In the genomic region with DNA sequence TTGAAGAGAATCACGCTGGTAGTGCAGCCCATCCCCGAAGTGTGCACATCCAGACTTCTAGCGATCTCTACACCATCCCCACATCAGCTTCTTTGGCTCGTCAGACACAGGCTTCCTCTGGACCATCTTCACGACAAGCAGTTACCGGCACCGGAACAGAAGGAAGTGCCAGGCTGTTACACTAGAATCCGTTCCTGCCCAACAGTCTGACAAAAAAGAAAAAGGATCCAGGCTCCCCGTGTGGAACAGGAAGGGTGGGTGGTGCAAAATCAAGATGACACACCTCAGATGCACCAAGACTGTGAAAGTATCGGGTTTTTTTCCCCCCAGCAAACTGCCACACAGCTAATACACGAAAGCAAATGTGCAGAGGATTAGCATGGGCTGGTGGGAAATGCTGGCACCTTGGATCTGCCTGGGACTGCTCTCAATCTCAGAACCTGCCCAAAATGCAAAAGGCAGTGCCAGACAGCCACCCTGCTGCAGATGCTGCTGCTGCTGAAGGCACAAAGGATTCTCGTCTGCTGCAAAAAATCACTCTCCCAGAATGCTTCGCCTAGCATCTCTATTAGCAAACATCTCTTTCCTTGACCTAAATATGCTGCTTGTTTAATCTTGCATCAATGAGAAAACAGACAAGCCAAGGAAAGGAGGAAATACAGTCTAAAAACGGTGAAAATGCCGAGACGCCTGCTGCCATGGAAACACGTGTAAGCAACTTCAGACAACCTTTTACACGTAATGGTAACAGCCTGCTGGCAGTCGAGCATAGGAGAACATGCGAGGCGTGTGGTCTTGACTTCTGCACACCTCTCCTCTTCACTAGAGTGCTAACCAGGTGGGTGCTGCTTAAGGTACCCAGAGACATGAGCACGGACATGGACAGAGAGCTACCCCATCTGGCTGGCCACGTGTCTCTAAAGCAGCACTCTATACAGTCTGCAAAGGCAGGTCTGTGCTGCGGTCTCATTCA, we compare ENCODE assay signal across 8 mouse cellular contexts. TPM values are rescaled to one million over a fixed set of nuclear protein-coding genes. Genes with fewer than 3 reads are reported as not detected.
DNase-seq lines count a peak whose midpoint lies in the region; ATAC-seq and TF ChIP-seq lines count a peak whose summit lies in the region.

No protein-coding gene starts in this region.

- TF ChIP-seq POLR2A in bone marrow, adult 2 months (IDR thresholded peaks at IDR 0.05; ENCODE audit: borderline replicate concordance, control insufficient read depth, low read depth, low read length) = no peak

- no peak overlapping the region for H3K4me3 ChIP-seq in hindbrain, embryonic 12.5 days
- H3K4me3 ChIP-seq in hindbrain, embryonic 10.5 days = no peak overlapping the region
- peak overlapping the region; percentile 23 for H3K4me3 ChIP-seq in bone marrow, adult 2 months (replicated peaks; ENCODE audit: control insufficient read depth, low read depth, low read length)
- H3K4me3 ChIP-seq in midbrain, embryonic 13.5 days (replicated peaks) = peak overlapping the region; percentile 1
- H3K4me3 ChIP-seq in limb, embryonic 10.5 days = no peak overlapping the region

- H3K27me3 ChIP-seq in hindbrain, embryonic 12.5 days = no peaks in the 10 kb centered on the region
- no peaks in the 10 kb centered on the region for H3K27me3 ChIP-seq in hindbrain, embryonic 10.5 days (ENCODE audit: insufficient read depth, poor library complexity, severe bottlenecking)
- no peaks in the 10 kb centered on the region for H3K27me3 ChIP-seq in midbrain, embryonic 13.5 days
- H3K27me3 ChIP-seq in limb, embryonic 10.5 days (ENCODE audit: low read depth, poor library complexity, severe bottlenecking) = no peaks in the 10 kb centered on the region

- 0 out of 2 replicates have a peak, but pooled peaks cover under 1% of the 10 kb centered on the region for H3K4me1 ChIP-seq in hindbrain, embryonic 12.5 days
- H3K4me1 ChIP-seq in hindbrain, embryonic 10.5 days (replicated peaks) = peaks cover 8% of the 10 kb centered on the region; the same call in 1 of the 2 replicates
- peaks cover 5% of the 10 kb centered on the region for H3K4me1 ChIP-seq in bone marrow, adult 2 months (ENCODE audit: control insufficient read depth, insufficient read depth, low read length)
- H3K4me1 ChIP-seq in midbrain, embryonic 13.5 days (replicated peaks) = peaks cover 16% of the 10 kb centered on the region
- H3K4me1 ChIP-seq in limb, embryonic 10.5 days = peaks cover 7% of the 10 kb centered on the region

- 0 out of 2 replicates have a peak overlapping the region, but pooled peaks have one; percentile 13 for H3K9ac ChIP-seq in hindbrain, embryonic 12.5 days
- H3K9ac ChIP-seq in midbrain, embryonic 13.5 days (replicated peaks) = peak overlapping the region; percentile 51

- no peak for ATAC-seq in hindbrain, embryonic 12.5 days (ENCODE audit: low FRiP score)
- ATAC-seq in granulocyte monocyte progenitor cell, adult 5-6 weeks (replicated peaks; ENCODE audit: poor library complexity, severe bottlenecking) = peak; percentile 53
- peak; percentile 41; the same call in 1 of the 2 replicates for ATAC-seq in midbrain, embryonic 13.5 days

- no peak for TF ChIP-seq CTCF in bone marrow, adult 2 months (IDR thresholded peaks at IDR 0.05; ENCODE audit: control insufficient read depth, insufficient read depth, low read length)

- no peak overlapping the region for H3K27ac ChIP-seq in hindbrain, embryonic 12.5 days
- no peak overlapping the region for H3K27ac ChIP-seq in hindbrain, embryonic 10.5 days
- no peak overlapping the region for H3K27ac ChIP-seq in bone marrow, adult 2 months (ENCODE audit: control insufficient read depth, insufficient read depth, low read depth, low read length, poor library complexity)
- peak overlapping the region; percentile 59 for H3K27ac ChIP-seq in midbrain, embryonic 13.5 days
- no peak overlapping the region for H3K27ac ChIP-seq in limb, embryonic 10.5 days

- WGBS in hindbrain, embryonic 12.5 days = 74% methylated on average over 24 of the region's 24 CpGs
- 75% methylated on average over 24 of the region's 24 CpGs for WGBS in hindbrain, embryonic 10.5 days
- 13% methylated on average over 24 of the region's 24 CpGs for WGBS in bone marrow, adult 2 months
- WGBS in midbrain, embryonic 13.5 days = 74% methylated on average over 24 of the region's 24 CpGs
- WGBS in limb, embryonic 10.5 days = 77% methylated on average over 24 of the region's 24 CpGs

- H3K4me2 ChIP-seq in hindbrain, embryonic 12.5 days (replicated peaks) = no peak overlapping the region
- peak overlapping the region; percentile 34 for H3K4me2 ChIP-seq in midbrain, embryonic 13.5 days (replicated peaks)

- no peaks in the 10 kb centered on the region for H3K9me3 ChIP-seq in hindbrain, embryonic 12.5 days (replicated peaks)
- no peaks in the 10 kb centered on the region for H3K9me3 ChIP-seq in hindbrain, embryonic 10.5 days
- no peaks in the 10 kb centered on the region for H3K9me3 ChIP-seq in midbrain, embryonic 13.5 days
- H3K9me3 ChIP-seq in limb, embryonic 10.5 days (replicated peaks) = no peaks in the 10 kb centered on the region

- no peak for DNase-seq in hindbrain, embryonic 10.5 days (ENCODE audit: low spot score)
- DNase-seq in limb, embryonic 10.5 days (ENCODE audit: low spot score) = no peak
- no peak for DNase-seq in heart, adult 11 months
- no peak for DNase-seq in spleen, postnatal 36 days (ENCODE audit: low spot score in 2 of 2)

- H3K36me3 ChIP-seq in hindbrain, embryonic 12.5 days = no peaks in the 10 kb centered on the region
- no peaks in the 10 kb centered on the region for H3K36me3 ChIP-seq in hindbrain, embryonic 10.5 days
- no peaks in the 10 kb centered on the region for H3K36me3 ChIP-seq in midbrain, embryonic 13.5 days
- no peaks in the 10 kb centered on the region for H3K36me3 ChIP-seq in limb, embryonic 10.5 days

RNA-seq across cellular contexts. Expression of gene Dock9, which starts 58.9 kb away (rescaled TPM):
- 6.2 and 7.1 TPM in 2 replicates for polyA plus RNA-seq in hindbrain, embryonic 12.5 days (2016; fragmentation: Nextera tagmentation; extraction: Ambion mirVana)
- polyA plus RNA-seq in hindbrain, embryonic 10.5 days (2016; fragmentation: Nextera tagmentation; extraction: Ambion mirVana) = 3.3 and 3.4 TPM in 2 replicates
- polyA plus RNA-seq in bone marrow, adult 2 months (2011; ENCODE audit: insufficient read depth, insufficient read length, low replicate concordance, missing spikeins) = 2.0 and 5.2 TPM in 2 replicates
- total RNA-seq in granulocyte monocyte progenitor cell, adult 5-6 weeks (2014; fragmentation: Nextera tagmentation) = 8.6 and 16.7 TPM in 2 replicates
- 12.9 and 19.8 TPM in 2 replicates for total RNA-seq in granulocyte monocyte progenitor cell, adult 5-6 weeks (2017)
- polyA plus RNA-seq in midbrain, embryonic 13.5 days (2015; fragmentation: Nextera tagmentation; extraction: Ambion mirVana) = 5.1 and 5.5 TPM in 2 replicates
- polyA plus RNA-seq in limb, embryonic 10.5 days (2016; fragmentation: Nextera tagmentation; extraction: Ambion mirVana) = 3.2 and 4.0 TPM in 2 replicates

Comparison
In these comparisons a context has a peak if more than half of its experiments do, and no peak if none do; other contexts are left out.
1. H3K4me3 ChIP-seq: peak in bone marrow, adult 2 months (single experiment) and midbrain, embryonic 13.5 days (single experiment); none in hindbrain, embryonic 12.5 days (single experiment), hindbrain, embryonic 10.5 days (single experiment) and limb, embryonic 10.5 days (single experiment).